Mouse (Mus musculus): Measurements from ENCODE around the gene Rab14.

The Rab14 gene

GRCm38 (mm10) chr2:35199971-35200897, 686 bp downstream of the Rab14 start:
- DNase-seq = peak; percentile 56

GRCm38 (mm10) chr2:35199541-35199940, 1.4 kb downstream of the Rab14 start:
- no peak for DNase-seq

- no peak for DNase-seq
Observed at GRCm38 (mm10) chr2:35195626-35196544, 5.0 kb downstream of the Rab14 start.

GRCm38 (mm10) chr2:35193976-35194375, 6.9 kb downstream of the Rab14 start:
- no peak for DNase-seq

- no peak for DNase-seq
Observed at GRCm38 (mm10) chr2:35188929-35189328, 12.0 kb downstream of the Rab14 start.

GRCm38 (mm10) chr2:35183115-35183673, 17.7 kb downstream of the Rab14 start:
- peak; percentile 52 for DNase-seq

- DNase-seq = no peak
Observed at GRCm38 (mm10) chr2:35178153-35178552, 22.8 kb downstream of the Rab14 start.

GRCm38 (mm10) chr2:35175281-35176065, 25.4 kb downstream of the Rab14 start:
- peak; percentile 64 for DNase-seq

- DNase-seq = no peak
Observed at GRCm38 (mm10) chr2:35174100-35174499, 26.8 kb downstream of the Rab14 start.

- DNase-seq = no peak
Observed at GRCm38 (mm10) chr2:35173666-35174065, 27.3 kb downstream of the Rab14 start.

- DNase-seq = no peak
Observed at GRCm38 (mm10) chr2:35172246-35172645, 28.7 kb downstream of the Rab14 start.

- no peak for DNase-seq
Observed at GRCm38 (mm10) chr2:35171341-35171861, 29.5 kb downstream of the Rab14 start.

- DNase-seq = no peak
Observed at GRCm38 (mm10) chr2:35169452-35169851, 31.5 kb downstream of the Rab14 start.

GRCm38 (mm10) chr2:35166816-35167215, 34.1 kb downstream of the Rab14 start:
- no peak for DNase-seq

GRCm38 (mm10) chr2:35165416-35165815, 35.5 kb downstream of the Rab14 start:
- DNase-seq = no peak

- no peak for DNase-seq
Observed at GRCm38 (mm10) chr2:35163396-35163795, 37.5 kb downstream of the Rab14 start.

- no peak for DNase-seq
Observed at GRCm38 (mm10) chr2:35161846-35162488, 39.0 kb downstream of the Rab14 start.

- DNase-seq = no peak
Observed at GRCm38 (mm10) chr2:35160206-35160605, 40.7 kb downstream of the Rab14 start.

- no peak for DNase-seq
Observed at GRCm38 (mm10) chr2:35158358-35158757, 42.6 kb downstream of the Rab14 start.

GRCm38 (mm10) chr2:35157836-35158235, 43.1 kb downstream of the Rab14 start:
- no peak for DNase-seq

- no peak for DNase-seq
Observed at GRCm38 (mm10) chr2:35156985-35157384, 43.9 kb downstream of the Rab14 start.
